Mouse (Mus musculus): ENCODE data around the gene Ostm1. TPM values are rescaled to one million over a fixed set of nuclear protein-coding genes. Genes with fewer than 3 reads are reported as not detected.
A peak's percentile ranks its signal among the peaks of the same experiment; 100 is the strongest.

The Ostm1 gene
- total and polyA plus RNA-seq, 2 experiments = 7.0 to 13.3 TPM

- under 1% methylated on average over 56 of the region's 56 CpGs for whole genome bisulfite sequencing
- peak overlapping the region; percentile 30 for H3K27ac ChIP-seq (replicated peaks; ENCODE audit: insufficient read depth, low read depth, low read length)
- H3K4me1 ChIP-seq (ENCODE audit: control insufficient read depth, insufficient read depth, low read length) = peaks cover 7% of the 10 kb centered on the region; the same call in 1 of the 2 replicates
- TF ChIP-seq CTCF (IDR thresholded peaks at IDR 0.05; ENCODE audit: low read depth, low read length) = peak; percentile 13; the same call in 1 of the 2 replicates
- TF ChIP-seq POLR2A (IDR thresholded peaks at IDR 0.05; ENCODE audit: extremely low read depth, insufficient read depth, low read length) = peak; percentile 84
- H3K27me3 ChIP-seq (ENCODE audit: control insufficient read depth, insufficient read depth, low read length) = no peaks in the 10 kb centered on the region
- peaks cover 5% of the 10 kb centered on the region; the same call in 1 of the 2 replicates for H3K79me2 ChIP-seq (ENCODE audit: control insufficient read depth, insufficient read depth, low read length)
- peak; percentile 69 for DNase-seq (ENCODE audit: extremely low read depth, low read depth, low spot score)
- peak overlapping the region; percentile 92 for H3K9ac ChIP-seq (ENCODE audit: low read depth, low read length)
- H3K4me3 ChIP-seq (ENCODE audit: insufficient read depth, low read depth, low read length) = peak overlapping the region; percentile 88
- H3K36me3 ChIP-seq (ENCODE audit: control insufficient read depth, insufficient read depth, low read length) = peaks cover 2% of the 10 kb centered on the region; the same call in 1 of the 2 replicates
These were observed 95.2 kb downstream of the Ostm1 start for GRCm38 (mm10) chr10:42678755-42679364.

DNA sequence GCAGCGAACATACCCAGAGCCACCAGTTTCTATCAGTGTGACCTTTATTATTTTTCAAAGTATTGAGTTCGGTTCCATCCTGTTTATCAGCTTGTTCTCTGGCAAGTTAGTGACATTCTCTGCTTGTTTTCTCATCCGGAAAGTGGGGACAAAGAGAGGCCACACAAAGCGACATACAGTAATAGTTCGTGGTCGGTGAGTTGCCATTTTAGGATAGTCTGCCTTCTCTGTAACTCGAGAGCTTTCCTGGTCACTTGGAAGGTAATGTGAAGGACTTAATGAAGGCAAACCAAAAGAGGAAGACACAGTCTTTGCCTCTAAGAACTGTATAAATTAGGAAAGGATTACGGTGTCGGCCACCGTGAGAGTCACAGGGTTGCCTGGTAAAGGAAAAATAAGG lies 96.0 kb downstream of the Ostm1 start:
- Histone ChIP-seq H3K36me3 (ENCODE audit: control insufficient read depth, insufficient read depth, low read length) (peaks cover 4% of the 10 kb centered on the region; the same call in 1 of the 2 replicates), H3K27me3 (ENCODE audit: control insufficient read depth, insufficient read depth, low read length) (no peaks in the 10 kb centered on the region), H3K4me1 (ENCODE audit: control insufficient read depth, insufficient read depth, low read length) (peaks cover 7% of the 10 kb centered on the region; the same call in 1 of the 2 replicates), H3K4me3 (ENCODE audit: insufficient read depth, low read depth, low read length) (peak overlapping the region; percentile 88), H3K79me2 (ENCODE audit: control insufficient read depth, insufficient read depth, low read length) (peaks cover 5% of the 10 kb centered on the region; the same call in 1 of the 2 replicates), H3K27ac (replicated peaks; ENCODE audit: insufficient read depth, low read depth, low read length) (no peak overlapping the region), H3K9ac (ENCODE audit: low read depth, low read length) (peak overlapping the region; percentile 92)
- DNase-seq (ENCODE audit: extremely low read depth, low read depth, low spot score) = peak; percentile 17
- no peak for TF ChIP-seq POLR2A (IDR thresholded peaks at IDR 0.05; ENCODE audit: extremely low read depth, insufficient read depth, low read length)
- TF ChIP-seq CTCF (IDR thresholded peaks at IDR 0.05; ENCODE audit: low read depth, low read length) = no peak
- WGBS = 19% methylated on average over 10 of the region's 10 CpGs

- Histone ChIP-seq H3K36me3 (ENCODE audit: control insufficient read depth, insufficient read depth, low read length) (peaks cover 5% of the 10 kb centered on the region; the same call in 1 of the 2 replicates), H3K27ac (replicated peaks; ENCODE audit: insufficient read depth, low read depth, low read length) (no peak overlapping the region), H3K79me2 (ENCODE audit: control insufficient read depth, insufficient read depth, low read length) (peaks cover 5% of the 10 kb centered on the region; the same call in 1 of the 2 replicates), H3K9ac (ENCODE audit: low read depth, low read length) (no peak overlapping the region), H3K27me3 (ENCODE audit: control insufficient read depth, insufficient read depth, low read length) (no peaks in the 10 kb centered on the region), H3K4me3 (ENCODE audit: insufficient read depth, low read depth, low read length) (no peak overlapping the region), H3K4me1 (ENCODE audit: control insufficient read depth, insufficient read depth, low read length) (peaks cover 7% of the 10 kb centered on the region; the same call in 1 of the 2 replicates)
- no peak for TF ChIP-seq CTCF (IDR thresholded peaks at IDR 0.05; ENCODE audit: low read depth, low read length)
- TF ChIP-seq POLR2A (IDR thresholded peaks at IDR 0.05; ENCODE audit: extremely low read depth, insufficient read depth, low read length) = no peak
- DNase-seq (ENCODE audit: extremely low read depth, low read depth, low spot score) = peak; percentile 18
- WGBS = 50% methylated on average over 6 of the region's 6 CpGs
These were observed 97.0 kb downstream of the Ostm1 start for GRCm38 (mm10) chr10:42680582-42681001.

GRCm38 (mm10) chr10:42682421-42682820 lies 98.8 kb downstream of the Ostm1 start:
- WGBS = 41% methylated on average over 8 of the region's 8 CpGs
- peaks cover 7% of the 10 kb centered on the region; the same call in 1 of the 2 replicates for H3K4me1 ChIP-seq (ENCODE audit: control insufficient read depth, insufficient read depth, low read length)
- TF ChIP-seq POLR2A (IDR thresholded peaks at IDR 0.05; ENCODE audit: extremely low read depth, insufficient read depth, low read length) (no peak), CTCF (IDR thresholded peaks at IDR 0.05; ENCODE audit: low read depth, low read length) (no peak)
- H3K79me2 ChIP-seq (ENCODE audit: control insufficient read depth, insufficient read depth, low read length) = peaks cover 5% of the 10 kb centered on the region; the same call in 1 of the 2 replicates
- peak; percentile 58 for DNase-seq (ENCODE audit: extremely low read depth, low read depth, low spot score)
- no peak overlapping the region for H3K27ac ChIP-seq (replicated peaks; ENCODE audit: insufficient read depth, low read depth, low read length)
- no peaks in the 10 kb centered on the region for H3K27me3 ChIP-seq (ENCODE audit: control insufficient read depth, insufficient read depth, low read length)
- H3K36me3 ChIP-seq (ENCODE audit: control insufficient read depth, insufficient read depth, low read length) = peaks cover 5% of the 10 kb centered on the region; the same call in 1 of the 2 replicates
- no peak overlapping the region for H3K9ac ChIP-seq (ENCODE audit: low read depth, low read length)
- no peak overlapping the region for H3K4me3 ChIP-seq (ENCODE audit: insufficient read depth, low read depth, low read length)

GRCm38 (mm10) chr10:42687873-42688272 lies 104.3 kb downstream of the Ostm1 start:
- no peak for DNase-seq (ENCODE audit: extremely low read depth, low read depth, low spot score)
- no peaks in the 10 kb centered on the region; the same call in 1 of the 2 replicates for H3K4me1 ChIP-seq (ENCODE audit: control insufficient read depth, insufficient read depth, low read length)
- no peak overlapping the region for H3K4me3 ChIP-seq (ENCODE audit: insufficient read depth, low read depth, low read length)
- peaks cover 5% of the 10 kb centered on the region; the same call in 1 of the 2 replicates for H3K36me3 ChIP-seq (ENCODE audit: control insufficient read depth, insufficient read depth, low read length)
- peaks cover 2% of the 10 kb centered on the region; the same call in 1 of the 2 replicates for H3K79me2 ChIP-seq (ENCODE audit: control insufficient read depth, insufficient read depth, low read length)
- 95% methylated on average over 5 of the region's 5 CpGs for WGBS
- no peak overlapping the region for H3K27ac ChIP-seq (replicated peaks; ENCODE audit: insufficient read depth, low read depth, low read length)
- no peak for TF ChIP-seq CTCF (IDR thresholded peaks at IDR 0.05; ENCODE audit: low read depth, low read length)
- TF ChIP-seq POLR2A (IDR thresholded peaks at IDR 0.05; ENCODE audit: extremely low read depth, insufficient read depth, low read length) = no peak
- no peak overlapping the region for H3K9ac ChIP-seq (ENCODE audit: low read depth, low read length)
- no peaks in the 10 kb centered on the region for H3K27me3 ChIP-seq (ENCODE audit: control insufficient read depth, insufficient read depth, low read length)

Measured in liver, adult 2 months (tissue).